Mouse (Mus musculus) hindbrain, embryonic 15.5 days (tissue): ENCODE data around the gene Hspa12a. TPM values are rescaled to one million over a fixed set of nuclear protein-coding genes. Genes with fewer than 3 reads are reported as not detected.
A peak's percentile ranks its signal among the peaks of the same experiment; 100 is the strongest.

Source experiments
- ATAC-seq: fragments of 200-750 bp; cut with Nextera tagmentation; 2 replicates; pipeline ENCODE4 v1.8.0; 2017; ENCODE audit warnings: low read depth, moderate number of reproducible peaks, moderate TSS enrichment; ENCODE audit not compliant: low FRiP score
- H3K27ac ChIP-seq: fragments of 300-500 bp; sonication (generic); replicated peaks from 2 replicates; pipeline ENCODE4 v1.5.1; 2015; ENCODE audit warnings: mild to moderate bottlenecking, inconsistent platforms
- H3K27me3 ChIP-seq: fragments of 300-500 bp; sonication (generic); 2 replicates; pipeline ENCODE4 v1.6.1; 2015; ENCODE audit warnings: control low read depth, inconsistent platforms
- H3K36me3 ChIP-seq: fragments of 300-500 bp; sonication (generic); 2 replicates; pipeline ENCODE4 v1.6.1; 2015; ENCODE audit warnings: control low read depth, inconsistent platforms
- H3K4me1 ChIP-seq: fragments of 300-500 bp; sonication (generic); replicated peaks from 2 replicates; pipeline ENCODE4 v1.6.1; 2015; ENCODE audit warnings: control low read depth, inconsistent platforms
- H3K4me2 ChIP-seq: fragments of 300-500 bp; sonication (generic); 2 replicates; pipeline ENCODE4 v1.6.1; 2015; ENCODE audit warnings: moderate library complexity, mild to moderate bottlenecking, inconsistent platforms
- H3K4me3 ChIP-seq: fragments of 300-500 bp; sonication (generic); 2 replicates; pipeline ENCODE4 v1.5.1; 2015; ENCODE audit warnings: mild to moderate bottlenecking, inconsistent platforms
- H3K9ac ChIP-seq: fragments of 300-500 bp; sonication (generic); 2 replicates; pipeline ENCODE4 v1.6.1; 2015; ENCODE audit warnings: inconsistent platforms
- H3K9me3 ChIP-seq: fragments of 300-500 bp; sonication (generic); 2 replicates; pipeline ENCODE4 v1.6.1; 2016; ENCODE audit warnings: control low read depth, inconsistent platforms
- WGBS: fragments of 180-500 bp; shearing (Covaris S2); methylation state at CpG from one replicate; pipeline ENCODE4 v1.1.7; 2015; 5-methylcytosine and 5-hydroxymethylcytosine counted together
- polyA plus RNA-seq: library from polyadenylated mRNA; unstranded; fragments of >200 nt; fragmentation: Nextera tagmentation; extraction: Ambion mirVana; gene quantifications from 2 replicates; pipeline ENCODE4 v1.2.1, GENCODE M21; 2015

The Hspa12a gene
- polyA plus RNA-seq, 1 experiment from 2014 or later = 65.3 TPM

- no peak overlapping the region for H3K4me2 ChIP-seq
- no peaks in the 10 kb centered on the region for H3K9me3 ChIP-seq
- H3K27ac ChIP-seq = no peak overlapping the region
- no peak for ATAC-seq
- 82% methylated on average over 6 of the region's 6 CpGs for WGBS
- H3K4me1 ChIP-seq = no peaks in the 10 kb centered on the region
- no peaks in the 10 kb centered on the region for H3K27me3 ChIP-seq
- H3K4me3 ChIP-seq = no peak overlapping the region
- H3K36me3 ChIP-seq = peaks cover 12% of the 10 kb centered on the region; the same call in 1 of the 2 replicates
- H3K9ac ChIP-seq = no peak overlapping the region
These were observed 134.6 kb downstream of the Hspa12a start for GRCm38 (mm10) chr19:58808864-58809263.

GRCm38 (mm10) chr19:58806364-58806763 lies 137.1 kb downstream of the Hspa12a start:
- H3K4me3 ChIP-seq = no peak overlapping the region
- H3K4me2 ChIP-seq = no peak overlapping the region
- H3K4me1 ChIP-seq = no peaks in the 10 kb centered on the region
- peaks cover 22% of the 10 kb centered on the region; the same call in 1 of the 2 replicates for H3K36me3 ChIP-seq
- WGBS = 13% methylated on average over 3 of the region's 3 CpGs
- no peaks in the 10 kb centered on the region for H3K9me3 ChIP-seq
- no peak overlapping the region for H3K9ac ChIP-seq
- H3K27me3 ChIP-seq = no peaks in the 10 kb centered on the region
- ATAC-seq = peak; percentile 50; the same call in 1 of the 2 replicates
- no peak overlapping the region for H3K27ac ChIP-seq

- WGBS = 83% methylated on average over 9 of the region's 9 CpGs
- Histone ChIP-seq H3K9ac (no peak overlapping the region), H3K9me3 (no peaks in the 10 kb centered on the region), H3K4me2 (no peak overlapping the region), H3K36me3 (peaks cover 26% of the 10 kb centered on the region; the same call in 1 of the 2 replicates), H3K4me3 (no peak overlapping the region), H3K4me1 (no peaks in the 10 kb centered on the region), H3K27me3 (no peaks in the 10 kb centered on the region), H3K27ac (no peak overlapping the region)
- no peak for ATAC-seq
These were observed 138.2 kb downstream of the Hspa12a start for GRCm38 (mm10) chr19:58805191-58805779.

- no peaks in the 10 kb centered on the region for H3K27me3 ChIP-seq
- WGBS = 67% methylated on average over 12 of the region's 12 CpGs
- no peaks in the 10 kb centered on the region for H3K4me1 ChIP-seq
- H3K9me3 ChIP-seq = no peaks in the 10 kb centered on the region
- no peak overlapping the region for H3K27ac ChIP-seq
- H3K4me2 ChIP-seq = no peak overlapping the region
- H3K36me3 ChIP-seq = peaks cover 28% of the 10 kb centered on the region
- H3K4me3 ChIP-seq = no peak overlapping the region
- no peak overlapping the region for H3K9ac ChIP-seq
- peak; percentile 32; the same call in 1 of the 2 replicates for ATAC-seq
These were observed 148.3 kb downstream of the Hspa12a start for GRCm38 (mm10) chr19:58795114-58795669.

- H3K4me1 ChIP-seq = no peaks in the 10 kb centered on the region
- 44% methylated on average over 10 of the region's 10 CpGs for WGBS
- no peak within 1 kb of the TSS for H3K4me3 ChIP-seq
These were observed 149.2 kb downstream of the Hspa12a start, which contains the start of gene 1700019N19Rik for GRCm38 (mm10) chr19:58794284-58794683. Gene 1700019N19Rik (minus strand): TSS chr19:58794461.

GRCm38 (mm10) chr19:58789194-58789593 lies 154.3 kb downstream of the Hspa12a start:
- peak; percentile 40; the same call in 1 of the 2 replicates for ATAC-seq
- Histone ChIP-seq H3K27me3 (no peaks in the 10 kb centered on the region), H3K36me3 (no peaks in the 10 kb centered on the region), H3K9ac (no peak overlapping the region), H3K9me3 (no peaks in the 10 kb centered on the region), H3K4me2 (no peak overlapping the region), H3K4me3 (no peak overlapping the region), H3K4me1 (peaks cover 6% of the 10 kb centered on the region), H3K27ac (peak overlapping the region; percentile 22; the same call in 1 of the 2 replicates)
- 61% methylated on average over 11 of the region's 11 CpGs for WGBS

More at GRCm38 (mm10) chr19:58794284-58794683, 149.2 kb downstream of the Hspa12a start, which contains the start of gene 1700019N19Rik:
- Histone ChIP-seq H3K27ac (no peak within 1 kb of the TSS), H3K4me2 (no peak within 1 kb of the TSS), H3K9ac (no peak within 1 kb of the TSS), H3K9me3 (no peaks in the 10 kb centered on the region), H3K36me3 (peaks cover 19% of the 10 kb centered on the region), H3K27me3 (no peaks in the 10 kb centered on the region)
- ATAC-seq = no peak

- Histone ChIP-seq H3K27me3 (no peaks in the 10 kb centered on the region), H3K36me3 (no peaks in the 10 kb centered on the region), H3K4me1 (peaks cover 26% of the 10 kb centered on the region), H3K27ac (peak overlapping the region; percentile 49; the same call in 1 of the 2 replicates), H3K9me3 (no peaks in the 10 kb centered on the region), H3K4me3 (no peak overlapping the region), H3K9ac (no peak overlapping the region), H3K4me2 (no peak overlapping the region)
- 24% methylated on average over 7 of the region's 7 CpGs for WGBS
- peak; percentile 67; the same call in 1 of the 2 replicates for ATAC-seq
These were observed 159.5 kb downstream of the Hspa12a start for GRCm38 (mm10) chr19:58783938-58784337.

GRCm38 (mm10) chr19:58781566-58781965 lies 161.9 kb downstream of the Hspa12a start:
- H3K27me3 ChIP-seq = no peaks in the 10 kb centered on the region
- peaks cover 22% of the 10 kb centered on the region for H3K4me1 ChIP-seq
- no peak overlapping the region for H3K9ac ChIP-seq
- no peak overlapping the region for H3K4me2 ChIP-seq
- WGBS = 22% methylated on average over 4 of the region's 4 CpGs
- no peak for ATAC-seq
- H3K4me3 ChIP-seq = no peak overlapping the region
- 0 out of 2 replicates have a peak overlapping the region, but pooled peaks have one; percentile 31 for H3K27ac ChIP-seq
- H3K36me3 ChIP-seq = no peaks in the 10 kb centered on the region
- no peaks in the 10 kb centered on the region for H3K9me3 ChIP-seq

- Histone ChIP-seq H3K4me3 (no peak overlapping the region), H3K36me3 (no peaks in the 10 kb centered on the region), H3K27me3 (no peaks in the 10 kb centered on the region), H3K9ac (no peak overlapping the region), H3K9me3 (no peaks in the 10 kb centered on the region), H3K4me2 (no peak overlapping the region), H3K27ac (no peak overlapping the region), H3K4me1 (peaks cover 5% of the 10 kb centered on the region)
- ATAC-seq = no peak
- 85% methylated on average over 5 of the region's 5 CpGs for WGBS
These were observed 167.0 kb downstream of the Hspa12a start for GRCm38 (mm10) chr19:58776461-58776860.

- Histone ChIP-seq H3K27ac (no peak overlapping the region), H3K4me1 (peaks cover 8% of the 10 kb centered on the region), H3K4me3 (no peak overlapping the region), H3K9me3 (no peaks in the 10 kb centered on the region), H3K27me3 (peaks cover 7% of the 10 kb centered on the region; the same call in 1 of the 2 replicates), H3K9ac (no peak overlapping the region), H3K4me2 (no peak overlapping the region), H3K36me3 (no peaks in the 10 kb centered on the region)
- no peak for ATAC-seq
- whole genome bisulfite sequencing = 18% methylated on average over 6 of the region's 6 CpGs
These were observed 176.1 kb downstream of the Hspa12a start for GRCm38 (mm10) chr19:58767329-58767728.

- Histone ChIP-seq H3K27ac (no peak overlapping the region), H3K9ac (no peak overlapping the region), H3K27me3 (peaks cover 7% of the 10 kb centered on the region; the same call in 1 of the 2 replicates), H3K4me2 (peak overlapping the region; percentile 34), H3K4me3 (no peak overlapping the region), H3K36me3 (no peaks in the 10 kb centered on the region), H3K4me1 (peaks cover 8% of the 10 kb centered on the region), H3K9me3 (no peaks in the 10 kb centered on the region)
- 12% methylated on average over 12 of the region's 12 CpGs for WGBS
- peak; percentile 88 for ATAC-seq
These were observed 180.5 kb downstream of the Hspa12a start for GRCm38 (mm10) chr19:58762848-58763541.

- 23% methylated on average over 6 of the region's 6 CpGs for WGBS
- Histone ChIP-seq H3K27ac (no peak overlapping the region), H3K36me3 (no peaks in the 10 kb centered on the region), H3K4me1 (peaks cover 4% of the 10 kb centered on the region), H3K27me3 (peaks cover 7% of the 10 kb centered on the region; the same call in 1 of the 2 replicates), H3K4me3 (no peak overlapping the region), H3K9me3 (no peaks in the 10 kb centered on the region), H3K9ac (no peak overlapping the region), H3K4me2 (no peak overlapping the region)
- peak; percentile 63; the same call in 1 of the 2 replicates for ATAC-seq
These were observed 181.1 kb downstream of the Hspa12a start for GRCm38 (mm10) chr19:58762316-58762715.
